Mouse (Mus musculus) kidney, adult 8-10 months (tissue): ENCODE measurements around the gene Vps13c.

Source experiments
- DNase-seq, 2 experiments: peaks; one replicate each; pipeline ENCODE4 v3.0.0; 2022

Gene Vps13c

GRCm38 (mm10) chr9:67831359-67832045 is 8.7 kb upstream of the Vps13c start:
- no peak for DNase-seq

DNA sequence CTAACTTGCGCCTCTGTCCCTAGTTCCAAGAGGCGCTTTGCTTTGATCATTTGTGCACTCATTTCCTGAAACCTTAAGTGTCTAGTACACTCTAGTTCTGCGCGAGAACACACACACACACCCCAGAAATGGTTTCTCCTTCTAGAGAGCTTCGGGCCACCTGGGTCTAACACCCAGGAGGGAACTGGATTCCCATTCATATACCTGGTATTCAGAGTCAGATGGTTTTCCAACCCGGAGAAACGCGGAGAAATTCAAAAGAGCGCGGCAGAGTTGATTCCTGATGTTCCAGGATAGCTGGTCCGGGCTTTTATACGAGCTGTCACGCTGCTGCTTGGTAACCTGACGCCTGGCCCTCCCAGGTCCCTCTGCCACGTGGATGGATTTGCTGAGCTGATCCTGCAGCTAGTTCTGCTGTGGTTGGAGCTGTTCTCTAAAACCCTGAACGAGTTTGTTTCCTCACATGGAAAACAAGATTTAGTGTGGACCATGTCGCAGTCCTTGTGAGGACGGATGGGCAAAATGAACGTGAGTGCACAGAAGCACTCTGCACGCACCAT is 8.1 kb upstream of the Vps13c start, which contains the start of gene C2cd4a:
Gene C2cd4a (minus strand): TSS at position 285 of the 560 bp plus-strand sequence.
- DNase-seq, result no peak

DNA sequence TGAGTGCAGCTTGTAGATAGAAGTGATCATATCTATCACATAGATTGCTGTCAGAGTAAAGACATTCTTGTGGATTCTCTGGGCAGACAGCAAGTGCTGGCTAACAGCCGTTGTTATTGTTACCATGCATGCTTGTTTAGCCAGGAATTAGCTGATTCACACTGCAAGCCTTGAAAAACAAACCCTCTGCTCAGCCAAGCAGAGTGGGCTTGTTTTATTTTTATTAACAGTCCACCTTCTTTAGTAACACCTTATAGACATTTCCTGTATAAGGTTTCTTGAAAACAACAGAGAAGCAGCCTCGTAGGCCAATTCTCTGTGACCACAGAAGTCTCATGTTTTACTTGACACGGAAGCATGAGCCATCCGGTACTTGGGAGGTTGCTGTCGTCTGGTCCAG is 5.7 kb upstream of the Vps13c start:
- no peak for DNase-seq

GRCm38 (mm10) chr9:67837311-67837710 is 2.9 kb upstream of the Vps13c start:
- peak in 1 of 2 experiments; percentile 56 for DNase-seq

GRCm38 (mm10) chr9:67842797-67843196 is 2.6 kb downstream of the Vps13c start:
- peak in 1 of 2 experiments; percentile 46 for DNase-seq

DNA sequence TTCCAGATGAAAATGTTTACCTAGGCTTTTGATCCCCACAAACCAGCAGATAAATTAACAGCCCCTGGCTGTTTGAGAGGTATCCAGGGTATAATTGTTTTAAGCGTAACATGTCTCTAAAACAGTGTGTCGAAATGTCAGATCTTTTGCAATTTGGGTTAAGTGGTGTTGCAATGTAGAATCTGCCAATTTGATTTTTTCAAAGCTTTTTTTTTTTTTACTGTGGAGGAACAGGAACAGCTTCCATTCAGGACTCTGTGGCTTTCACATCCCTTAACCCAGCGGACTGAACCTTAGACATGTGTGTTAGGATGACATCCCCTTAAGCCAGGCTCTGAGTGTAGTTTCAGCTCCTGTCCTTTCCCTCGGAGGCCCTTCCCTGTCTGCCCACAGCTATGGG is 4.8 kb downstream of the Vps13c start:
- no peak for DNase-seq

- DNase-seq, result no peak
Observed at GRCm38 (mm10) chr9:67845648-67846047, 5.5 kb downstream of the Vps13c start.

DNA sequence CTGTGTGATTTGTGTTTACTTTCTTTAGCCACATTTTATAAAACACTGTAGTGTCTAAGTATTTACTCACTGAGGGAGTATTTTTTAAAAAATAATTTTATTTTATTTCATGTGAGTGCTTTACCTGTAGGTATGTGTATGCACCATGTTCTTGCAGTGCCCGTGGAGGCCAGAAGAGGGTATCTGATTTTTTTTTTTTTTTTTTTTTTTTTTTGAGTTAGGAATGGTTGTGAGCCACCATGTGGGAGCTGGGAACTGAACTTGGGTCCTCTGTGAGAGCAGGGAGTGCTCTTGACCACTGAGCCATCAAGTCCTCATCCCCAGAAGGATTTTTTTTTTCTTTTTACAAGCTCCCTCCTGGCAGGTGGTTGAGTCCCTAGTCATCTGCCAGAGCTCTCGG is 5.9 kb downstream of the Vps13c start:
- DNase-seq, result no peak

DNA sequence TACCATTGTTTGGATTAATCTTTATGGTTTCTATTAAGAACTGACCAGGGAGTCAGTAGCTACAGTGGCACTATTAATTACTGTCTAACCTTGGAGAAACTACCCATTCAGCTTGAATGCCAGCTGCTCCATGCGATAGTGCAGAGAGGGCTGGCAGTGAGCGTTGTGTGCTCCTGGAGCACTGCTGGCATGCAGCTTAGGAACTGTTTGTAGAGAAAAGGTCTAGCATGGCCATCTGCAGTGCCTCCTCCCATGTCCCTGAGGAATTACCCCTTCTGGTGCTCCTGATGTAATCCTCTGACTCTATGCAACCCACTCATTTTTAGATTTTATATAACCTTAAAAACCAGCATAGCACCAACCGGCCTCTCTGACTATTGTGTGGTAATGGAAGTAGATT is 7.4 kb downstream of the Vps13c start:
- no peak for DNase-seq

- DNase-seq, result no peak
Observed at GRCm38 (mm10) chr9:67849397-67849796, 9.2 kb downstream of the Vps13c start.

DNA sequence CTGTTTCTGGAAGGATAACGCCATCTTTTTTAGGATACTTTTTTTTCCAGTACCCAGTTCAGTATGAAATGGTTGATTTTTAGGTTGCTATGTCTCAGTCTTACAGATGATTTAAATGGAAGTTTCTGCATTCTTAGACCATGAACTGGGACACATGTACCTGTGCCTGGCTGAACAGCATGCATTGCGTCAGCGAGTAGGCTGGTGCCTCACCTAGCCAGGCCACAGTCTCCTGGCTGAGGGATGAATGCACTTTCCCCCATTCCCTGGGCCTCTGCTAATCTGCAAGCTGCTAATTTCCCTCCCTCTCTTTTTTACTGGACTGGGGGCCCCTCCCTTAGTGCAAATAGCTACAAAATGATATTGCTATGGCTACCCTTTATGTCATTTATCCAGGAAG is 9.7 kb downstream of the Vps13c start:
- DNase-seq, result no peak

DNA sequence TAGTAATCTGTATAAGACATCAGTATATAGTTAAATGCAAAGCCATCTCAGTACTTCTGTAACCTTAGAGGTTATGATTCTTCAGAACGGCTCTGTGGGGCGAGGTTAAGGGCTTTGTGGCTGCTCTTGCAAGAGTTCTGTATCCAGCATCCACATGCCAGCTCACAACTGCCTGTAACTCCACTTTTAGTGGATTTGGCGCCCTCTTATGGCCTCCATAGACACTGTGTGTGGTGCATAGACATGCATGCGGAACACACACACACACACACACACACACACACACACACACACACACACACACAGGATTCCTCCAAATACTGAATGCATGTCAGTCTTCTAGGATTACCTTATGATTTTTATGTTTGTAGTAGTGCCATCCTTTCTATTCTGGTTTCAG is 11.0 kb downstream of the Vps13c start:
- DNase-seq, result no peak

DNA sequence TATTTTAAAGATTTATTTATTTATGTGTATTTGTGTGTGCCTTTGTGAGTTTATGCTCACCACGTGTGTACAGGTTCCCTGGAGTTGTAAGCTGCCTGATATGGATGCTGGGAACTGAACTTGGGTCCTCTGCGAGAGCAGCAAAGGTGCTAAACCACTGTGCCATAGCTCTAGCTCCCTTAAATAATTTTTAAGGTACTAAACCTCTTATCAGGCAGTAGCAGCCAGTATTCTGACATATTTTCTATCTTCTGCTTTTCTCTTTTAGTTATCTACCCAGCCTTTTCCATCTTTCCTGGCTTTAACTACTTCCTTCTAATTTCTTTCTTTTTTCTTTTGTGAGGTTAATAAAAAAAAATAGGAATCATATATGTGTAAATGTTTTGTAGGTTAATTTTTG is 20.1 kb downstream of the Vps13c start:
- no peak for DNase-seq

DNA sequence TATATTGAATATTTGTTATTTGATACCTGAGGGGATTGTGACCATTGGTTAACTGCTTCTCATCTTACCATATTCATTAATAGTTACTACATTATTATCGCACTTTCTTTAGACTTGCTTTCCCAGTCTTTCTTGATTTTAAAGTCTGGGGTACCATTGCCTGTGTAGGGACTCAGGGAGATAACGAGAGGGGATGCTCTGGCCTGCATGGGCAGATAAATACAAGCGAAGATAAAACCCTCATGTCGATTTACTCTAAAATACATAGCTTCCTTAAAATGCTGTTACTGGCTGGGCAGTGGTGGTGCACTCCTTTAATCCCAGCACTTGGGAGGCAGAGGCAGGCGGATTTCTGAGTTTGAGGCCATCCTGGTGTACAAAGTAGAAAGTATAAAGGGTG is 23.1 kb downstream of the Vps13c start:
- no peak for DNase-seq

- peak in 1 of 2 experiments; percentile 12 for DNase-seq
Observed at GRCm38 (mm10) chr9:67864011-67864410, 23.8 kb downstream of the Vps13c start.

DNA sequence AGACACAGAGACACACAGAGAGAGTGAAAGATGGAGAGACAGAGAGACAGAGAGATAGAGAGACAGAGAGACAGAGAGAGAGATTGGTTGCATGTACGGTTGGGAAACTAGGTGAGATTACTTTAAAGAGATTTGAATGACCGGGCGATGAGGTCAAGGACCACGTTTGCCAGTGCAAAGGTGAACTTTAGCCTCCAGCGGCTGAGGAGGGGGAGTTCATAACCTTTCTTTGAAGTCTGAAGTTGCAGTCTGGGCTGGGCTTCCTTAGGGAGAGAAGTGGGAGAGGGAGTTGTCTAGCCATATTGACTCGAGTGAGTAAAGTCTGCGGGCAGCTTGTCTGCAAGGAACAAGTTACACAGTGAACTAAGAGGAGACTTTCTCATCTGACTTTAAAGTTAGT is 25.2 kb downstream of the Vps13c start:
- peak in 1 of 2 experiments; percentile 21 for DNase-seq

DNA sequence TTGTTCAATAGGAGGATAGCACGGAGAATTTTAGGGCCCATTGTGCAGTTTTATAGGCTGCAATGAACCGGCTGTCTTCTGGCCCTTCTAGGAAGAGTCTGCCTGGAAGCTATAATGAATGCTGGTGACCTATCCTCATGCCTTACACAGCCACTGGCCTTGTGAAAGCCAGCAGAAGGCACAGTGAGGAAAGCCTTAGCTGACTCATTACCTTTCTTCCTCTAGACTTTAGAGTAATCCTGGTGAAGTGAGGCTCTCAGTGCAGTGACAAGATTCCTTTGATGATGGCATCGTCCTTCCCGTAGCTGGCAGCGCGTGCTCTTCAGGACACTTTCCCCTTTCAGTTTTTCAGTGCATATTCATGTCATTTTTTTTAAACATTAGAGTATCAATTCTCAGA is 27.2 kb downstream of the Vps13c start:
- no peak for DNase-seq

GRCm38 (mm10) chr9:67869691-67870450 is 29.7 kb downstream of the Vps13c start:
- no peak for DNase-seq

DNA sequence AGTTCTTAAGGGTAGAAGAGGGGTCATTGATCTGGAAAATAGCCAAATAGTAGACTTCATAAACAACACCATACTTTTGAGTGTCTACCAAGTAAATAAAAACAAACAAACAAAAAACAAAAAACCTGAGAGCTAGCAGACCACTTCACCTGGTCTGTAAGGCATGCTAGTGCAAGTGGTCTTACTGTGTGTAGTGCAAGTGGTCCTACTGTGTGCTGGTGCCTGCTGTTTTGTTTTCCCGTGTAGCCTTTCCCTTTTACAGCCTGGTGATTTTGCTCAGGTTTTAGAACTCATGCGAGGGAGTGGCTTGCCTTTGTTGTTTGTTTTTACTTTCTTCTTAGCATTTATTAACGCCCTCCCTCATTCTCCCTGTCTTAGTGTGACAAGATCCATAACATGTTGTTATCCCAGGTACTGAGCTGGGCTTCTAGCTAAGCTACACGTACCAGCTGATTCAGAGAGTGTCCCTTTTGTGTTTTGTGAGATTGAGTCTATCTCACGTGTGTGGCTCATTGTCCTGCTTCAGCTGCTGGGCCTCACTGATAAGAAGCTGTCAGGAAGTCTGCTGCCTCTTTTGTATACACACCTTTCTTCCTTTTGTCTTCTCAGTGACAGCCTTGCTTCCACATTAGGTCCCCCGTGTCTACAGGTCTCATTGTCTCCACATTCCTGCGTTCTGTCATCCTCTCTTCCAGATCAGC is 34.5 kb downstream of the Vps13c start:
- DNase-seq, result no peak

- peak; percentile 22 to 47 for DNase-seq
Observed at GRCm38 (mm10) chr9:67875337-67875736, 35.1 kb downstream of the Vps13c start.

DNA sequence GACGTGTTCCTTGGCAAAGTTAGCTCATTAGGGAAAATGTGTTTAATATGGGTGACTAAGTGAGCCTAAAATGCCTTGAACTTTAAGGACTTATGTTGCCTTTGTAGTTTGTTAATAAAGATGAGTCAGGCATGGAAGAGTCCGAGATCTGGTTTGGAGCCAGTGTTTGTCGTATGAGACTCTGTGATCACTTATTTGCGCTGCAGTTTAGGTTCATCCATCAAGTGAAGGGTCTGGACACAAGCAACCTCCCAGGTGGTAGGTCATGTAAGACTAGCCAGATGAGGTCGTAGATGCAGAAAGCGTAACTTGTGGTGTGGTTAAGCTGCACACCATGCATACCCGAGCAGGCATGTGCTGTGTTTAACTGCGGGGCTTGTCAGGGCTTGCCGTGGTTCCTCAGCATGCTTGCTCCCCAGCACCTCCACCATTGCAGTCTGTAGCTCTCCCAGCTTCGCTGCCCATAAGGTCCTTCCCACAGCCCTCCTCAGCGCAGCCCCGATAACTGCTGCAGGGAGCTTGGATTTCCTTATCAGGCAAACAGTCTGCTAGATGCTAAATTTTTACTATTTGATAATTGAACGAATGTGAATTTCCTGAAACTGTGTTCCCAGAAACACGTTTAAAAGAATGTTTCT is 37.0 kb downstream of the Vps13c start:
- no peak for DNase-seq

DNA sequence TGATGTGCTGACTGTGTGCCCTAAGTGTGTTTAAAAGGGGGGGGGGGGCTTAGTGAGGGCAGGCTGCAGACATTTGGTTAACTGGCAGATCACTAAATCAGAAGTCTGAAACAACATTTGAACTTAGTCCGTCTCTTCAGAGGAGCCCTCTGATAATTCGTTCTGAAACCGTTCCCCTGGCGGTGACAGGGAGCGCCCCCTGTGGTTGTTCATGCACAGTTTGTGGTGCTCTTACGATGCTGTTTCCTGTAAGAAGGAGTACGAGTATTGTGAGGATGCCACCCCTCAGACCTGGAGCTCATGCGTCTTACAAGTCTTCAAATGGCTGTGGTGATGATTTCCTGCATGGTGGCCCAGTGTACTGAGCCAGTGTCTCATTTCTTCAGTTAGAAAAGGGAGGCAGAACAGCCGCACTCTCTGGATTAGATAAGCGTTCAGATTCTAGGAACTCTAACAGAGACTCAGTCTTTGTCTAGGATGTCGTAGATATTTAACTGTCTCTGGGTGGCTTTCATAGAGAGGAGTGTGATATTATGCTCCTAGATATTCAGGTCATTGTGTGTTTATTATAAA is 38.1 kb downstream of the Vps13c start:
- no peak for DNase-seq
